25 mouse cellular contexts compared by ENCODE assay signal in the genomic region with DNA sequence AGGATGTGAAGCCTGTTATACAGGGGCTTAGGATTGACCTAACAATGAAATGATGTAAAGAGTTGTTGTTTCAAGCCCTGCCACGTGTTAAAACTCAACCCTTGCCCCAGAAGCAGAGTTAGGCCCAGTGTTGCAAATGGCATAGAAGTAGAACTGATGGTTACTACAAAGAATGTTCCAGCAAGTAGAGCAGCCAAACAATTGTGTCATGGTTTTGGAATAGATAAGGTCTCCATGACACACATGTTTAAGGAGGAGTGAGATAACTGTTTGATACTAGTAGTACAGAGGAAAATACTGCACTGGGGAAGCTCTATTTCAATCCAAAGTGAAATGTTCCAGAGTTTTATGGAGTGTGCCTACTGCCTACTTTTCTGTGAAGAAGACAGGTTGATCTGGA. TPM values are rescaled to one million over a fixed set of nuclear protein-coding genes. Genes with fewer than 3 reads are reported as not detected.
A peak's percentile ranks its signal among the peaks of the same experiment; 100 is the strongest.
DNase-seq lines count a peak whose midpoint lies in the region; ATAC-seq and TF ChIP-seq lines count a peak whose summit lies in the region.
"Had no signal": no experiment of that assay in that cellular context is flagged by ENCODE, and none has a peak within 500 bp of the region (broad histone marks: within the 10 kb centered on the region; RNA-seq: fewer than 3 reads in every experiment).

No protein-coding gene starts in this region.

- no peak overlapping the region for H3K9ac ChIP-seq in heart, adult 2 months (ENCODE audit: low read depth, low read length)
- no peak overlapping the region for H3K9ac ChIP-seq in kidney, postnatal 0 days (ENCODE audit: low read depth, low read length)
- no peak overlapping the region for H3K9ac ChIP-seq in MEL (ENCODE audit: control insufficient read depth, low read depth, low read length, poor library complexity, severe bottlenecking)
- no peak overlapping the region for H3K9ac ChIP-seq in hindbrain, embryonic 16.5 days (ENCODE audit: low read depth, low read length)
- H3K9ac ChIP-seq: embryonic facial prominence, embryonic 12.5 days; forebrain, embryonic 15.5 days; heart, embryonic 12.5 days; hindbrain, embryonic 13.5 days had no signal

- 3% methylated on average over 1 of the region's 1 CpGs for WGBS in heart, adult 2 months
- WGBS in kidney, postnatal 0 days: 27% methylated on average over 1 of the region's 1 CpGs
- WGBS in hindbrain, embryonic 16.5 days: 38% methylated on average over 1 of the region's 1 CpGs
- 63% methylated on average over 1 of the region's 1 CpGs for WGBS in thymus, adult 2 months

- TF ChIP-seq POLR2A in heart, adult 2 months (IDR thresholded peaks at IDR 0.05; ENCODE audit: insufficient read depth, low read depth, low read length): no peak
- TF ChIP-seq POLR2A in MEL (IDR thresholded peaks at IDR 0.05; ENCODE audit: control insufficient read depth in 1 of 2, insufficient read depth in 1 of 2, low read depth in 1 of 2, low read length in 2 of 2, poor library complexity in 1 of 2): no peak
- no peak for TF ChIP-seq POLR2A in thymus, adult 2 months (IDR thresholded peaks at IDR 0.05; ENCODE audit: control insufficient read depth, extremely low read depth, insufficient read depth, low read length, poor library complexity)

- TF ChIP-seq EP300 in heart, adult 2 months (IDR thresholded peaks at IDR 0.05; ENCODE audit: insufficient read depth, low read depth, low read length): no peak
- TF ChIP-seq EP300 in MEL (IDR thresholded peaks at IDR 0.05; ENCODE audit: low read depth in 1 of 2, low read length in 2 of 2): peak; percentile 8 to 37; a peak in 2 of 4 replicates

- H3K27ac ChIP-seq in heart, adult 2 months: peak overlapping the region; percentile 52
- H3K27ac ChIP-seq in kidney, postnatal 0 days: no peak overlapping the region
- H3K27ac ChIP-seq in MEL (ENCODE audit: control insufficient read depth, low read depth, low read length): no peak overlapping the region
- no peak overlapping the region for H3K27ac ChIP-seq in hindbrain, embryonic 16.5 days (ENCODE audit: low read depth, low read length)
- no peak overlapping the region for H3K27ac ChIP-seq in thymus, adult 2 months (ENCODE audit: control insufficient read depth, insufficient read depth, low read length)
- H3K27ac ChIP-seq: embryonic facial prominence, embryonic 12.5 days; forebrain, embryonic 15.5 days; hindbrain, embryonic 13.5 days had no signal

- no peak for TF ChIP-seq CTCF in heart, adult 2 months (IDR thresholded peaks at IDR 0.05)
- no peak for TF ChIP-seq CTCF in kidney, postnatal 0 days (IDR thresholded peaks at IDR 0.05; ENCODE audit: low read depth)
- no peak for TF ChIP-seq CTCF in MEL (IDR thresholded peaks at IDR 0.05 in 2 of 3, conservative IDR thresholded peaks at IDR 0.05 in 1 of 3; ENCODE audit: control insufficient read depth in 1 of 3, insufficient read depth in 1 of 3, low read depth in 2 of 3, low read length in 3 of 3, poor library complexity in 1 of 3, severe bottlenecking in 1 of 3)
- TF ChIP-seq CTCF in thymus, adult 2 months (IDR thresholded peaks at IDR 0.05; ENCODE audit: borderline replicate concordance, control insufficient read depth, extremely low read depth, insufficient read depth, low read length, poor library complexity): no peak

- DNase-seq in heart, adult 2 months: no peak
- no peak for DNase-seq in heart, postnatal 14 days
- DNase-seq in kidney, postnatal 0 days (ENCODE audit: low spot score): peak; percentile 23
- DNase-seq in kidney, postnatal 10 days: no peak
- DNase-seq in MEL (ENCODE audit: low read depth, low spot score): no peak
- DNase-seq in adipocyte (ENCODE audit: low spot score): peak; percentile 71
- no peak for DNase-seq in thymus, adult 2 months
- DNase-seq: adrenal gland, postnatal 10 days; cerebellum, adult 11-12 months; cerebellum, adult 9-10 months; cerebellum, postnatal 25 days; gastrocnemius, postnatal 36 days had no signal

- H3K36me3 ChIP-seq in heart, adult 2 months (ENCODE audit: control insufficient read depth, insufficient read depth, low read length): peaks cover 18% of the 10 kb centered on the region
- H3K36me3 ChIP-seq in kidney, postnatal 0 days (ENCODE audit: insufficient read depth, low read length): no peaks in the 10 kb centered on the region
- H3K36me3 ChIP-seq in MEL (ENCODE audit: control insufficient read depth in 1 of 2, insufficient read depth in 2 of 2, low read length in 2 of 2): peaks cover 0 to 6% of the 10 kb centered on the region in 2 experiments; a peak in 2 of 4 replicates
- no peaks in the 10 kb centered on the region for H3K36me3 ChIP-seq in hindbrain, embryonic 16.5 days (ENCODE audit: control insufficient read depth, insufficient read depth, low read length)
- H3K36me3 ChIP-seq in thymus, adult 2 months (ENCODE audit: control insufficient read depth, insufficient read depth, low read length): no peaks in the 10 kb centered on the region
- H3K36me3 ChIP-seq: embryonic facial prominence, embryonic 12.5 days; forebrain, embryonic 15.5 days; heart, embryonic 12.5 days; hindbrain, embryonic 13.5 days had no signal

- H3K4me1 ChIP-seq in heart, adult 2 months (ENCODE audit: control insufficient read depth, insufficient read depth, low read length): peaks cover 2% of the 10 kb centered on the region
- H3K4me1 ChIP-seq in kidney, postnatal 0 days (replicated peaks; ENCODE audit: insufficient read depth, low read length): no peaks in the 10 kb centered on the region
- H3K4me1 ChIP-seq in MEL (ENCODE audit: control insufficient read depth in 1 of 2, insufficient read depth in 2 of 2, low read length in 2 of 2): peaks cover 0 to 4% of the 10 kb centered on the region in 2 experiments; a peak in 1 of 4 replicates
- H3K4me1 ChIP-seq in hindbrain, embryonic 16.5 days (ENCODE audit: control insufficient read depth, insufficient read depth, low read depth, low read length): no peaks in the 10 kb centered on the region
- H3K4me1 ChIP-seq in thymus, adult 2 months (replicated peaks; ENCODE audit: control insufficient read depth, insufficient read depth, low read length): no peaks in the 10 kb centered on the region
- H3K4me1 ChIP-seq: embryonic facial prominence, embryonic 12.5 days; forebrain, embryonic 15.5 days; hindbrain, embryonic 13.5 days had no signal

- TF ChIP-seq RAD21 in MEL (IDR thresholded peaks at IDR 0.05; ENCODE audit: low read depth, low read length): no peak

- H3K27me3 ChIP-seq in heart, adult 2 months (ENCODE audit: control insufficient read depth, insufficient read depth, low read length): no peaks in the 10 kb centered on the region
- no peaks in the 10 kb centered on the region for H3K27me3 ChIP-seq in kidney, postnatal 0 days (ENCODE audit: insufficient read depth, low read length)
- H3K27me3 ChIP-seq in MEL (ENCODE audit: control insufficient read depth in 1 of 2, insufficient read depth in 2 of 2, low read length in 2 of 2): peaks cover 3 to 5% of the 10 kb centered on the region in 2 experiments
- H3K27me3 ChIP-seq in hindbrain, embryonic 16.5 days (replicated peaks; ENCODE audit: control insufficient read depth, insufficient read depth, low read length): no peaks in the 10 kb centered on the region
- no peaks in the 10 kb centered on the region for H3K27me3 ChIP-seq in thymus, adult 2 months (ENCODE audit: control insufficient read depth, insufficient read depth, low read length)
- H3K27me3 ChIP-seq: embryonic facial prominence, embryonic 12.5 days; forebrain, embryonic 15.5 days; heart, embryonic 12.5 days; hindbrain, embryonic 13.5 days had no signal

- intact Hi-C loops in heart, adult 2 months (cut with DNase I): no loop called here
- intact Hi-C loops in heart, postnatal 14 days (cut with DNase I): no loop called here

- no peaks in the 10 kb centered on the region for H3K79me2 ChIP-seq in heart, adult 2 months (replicated peaks; ENCODE audit: control insufficient read depth, insufficient read depth, low read length)
- H3K79me2 ChIP-seq in MEL (ENCODE audit: control insufficient read depth, insufficient read depth, low read length, poor library complexity): no peaks in the 10 kb centered on the region

- no peak for ATAC-seq in kidney, postnatal 0 days (replicated peaks; ENCODE audit: low FRiP score, low read depth)
- ATAC-seq in hindbrain, embryonic 16.5 days: no peak
- ATAC-seq: forebrain, embryonic 15.5 days; intestine, embryonic 16.5 days had no signal

- H3K4me2 ChIP-seq in kidney, postnatal 0 days (ENCODE audit: low read length): no peak overlapping the region
- H3K4me2 ChIP-seq in hindbrain, embryonic 16.5 days (ENCODE audit: low read length): no peak overlapping the region
- H3K4me2 ChIP-seq: embryonic facial prominence, embryonic 12.5 days; forebrain, embryonic 15.5 days; heart, embryonic 12.5 days; hindbrain, embryonic 13.5 days had no signal

- H3K9me3 ChIP-seq in kidney, postnatal 0 days (replicated peaks; ENCODE audit: low read length): no peaks in the 10 kb centered on the region
- H3K9me3 ChIP-seq in MEL (replicated peaks; ENCODE audit: insufficient read depth, low read length): no peaks in the 10 kb centered on the region
- H3K9me3 ChIP-seq in hindbrain, embryonic 16.5 days (ENCODE audit: control insufficient read depth, low read length): no peaks in the 10 kb centered on the region
- H3K9me3 ChIP-seq: embryonic facial prominence, embryonic 12.5 days; forebrain, embryonic 15.5 days; heart, embryonic 12.5 days; hindbrain, embryonic 13.5 days had no signal

- H3K4me3 ChIP-seq in heart, adult 2 months: no peak overlapping the region
- H3K4me3 ChIP-seq in kidney, postnatal 0 days (replicated peaks; ENCODE audit: low read depth, low read length): no peak overlapping the region
- no peak overlapping the region for H3K4me3 ChIP-seq in MEL (ENCODE audit: control insufficient read depth in 1 of 2, insufficient read depth in 1 of 2, low read depth in 2 of 2, low read length in 2 of 2)
- H3K4me3 ChIP-seq in hindbrain, embryonic 16.5 days (ENCODE audit: low read length): no peak overlapping the region
- no peak overlapping the region for H3K4me3 ChIP-seq in thymus, adult 2 months (ENCODE audit: control insufficient read depth, insufficient read depth, low read length)
- H3K4me3 ChIP-seq: embryonic facial prominence, embryonic 12.5 days; forebrain, embryonic 15.5 days; heart, embryonic 12.5 days; hindbrain, embryonic 13.5 days had no signal

RNA-seq across cellular contexts. Expression of gene Prkab2, which starts 9.5 kb away (rescaled TPM):
- 10 to 100 TPM; 20.2 to 20.6 TPM for total RNA-seq in heart, adult 2 months (2021)
- polyA plus RNA-seq in heart, adult 2 months (2012; rRNA removed): 21.6 and 45.2 TPM in 2 replicates
- total RNA-seq in heart, postnatal 14 days (2021): 10 to 100 TPM; 17.3 to 19.6 TPM
- 4.1 and 4.7 TPM in 2 replicates for polyA plus RNA-seq in kidney, postnatal 0 days (2015; fragmentation: Nextera tagmentation; extraction: Ambion mirVana)
- 2.5 and 3.3 TPM in 2 replicates for total RNA-seq in MEL (2012; rRNA removed)
- 1 to 10 TPM in 1 of 2 experiments, not detected in 1; 7.0 TPM for polyA plus RNA-seq in MEL (2012; ENCODE audit: insufficient read depth in 1 of 2, insufficient read length in 2 of 2, low read depth in 1 of 2, low replicate concordance in 2 of 2, missing spikeins in 1 of 2)
- polyA plus RNA-seq in hindbrain, embryonic 16.5 days (2015; fragmentation: Nextera tagmentation; extraction: Ambion mirVana): 17.5 and 18.7 TPM in 2 replicates
- polyA plus RNA-seq in thymus, adult 2 months (2012; rRNA removed): 6.2 and 8.0 TPM in 2 replicates

RNA-seq across cellular contexts. Expression of gene Fmo5, which starts 19.9 kb away (rescaled TPM):
- 10 to 100 TPM; 13.6 to 15.0 TPM for total RNA-seq in heart, adult 2 months (2021)
- 7.4 and 12.7 TPM in 2 replicates for polyA plus RNA-seq in heart, adult 2 months (2012; rRNA removed)
- total RNA-seq in heart, postnatal 14 days (2021): 1 to 10 TPM; 8.0 to 9.6 TPM
- 9.1 and 12.6 TPM in 2 replicates for polyA plus RNA-seq in kidney, postnatal 0 days (2015; fragmentation: Nextera tagmentation; extraction: Ambion mirVana)
- 0.12 and 0.16 TPM in 2 replicates for total RNA-seq in MEL (2012; rRNA removed)
- polyA plus RNA-seq in MEL (2012; ENCODE audit: insufficient read depth in 1 of 2, insufficient read length in 2 of 2, low read depth in 1 of 2, low replicate concordance in 2 of 2, missing spikeins in 1 of 2): under 1 TPM in 1 of 2 experiments, not detected in 1; 0.39 TPM
- 1.1 TPM in 2 replicates for polyA plus RNA-seq in hindbrain, embryonic 16.5 days (2015; fragmentation: Nextera tagmentation; extraction: Ambion mirVana)
- polyA plus RNA-seq in thymus, adult 2 months (2012; rRNA removed): 4.6 and 5.8 TPM in 2 replicates

RNA-seq across cellular contexts. Expression of gene Gm17651, which starts 26.0 kb away (rescaled TPM):
- total RNA-seq in heart, adult 2 months (2021): not detected
- polyA plus RNA-seq in heart, adult 2 months (2012; rRNA removed): not detected in 2 replicates
- not detected for total RNA-seq in heart, postnatal 14 days (2021)
- polyA plus RNA-seq in kidney, postnatal 0 days (2015; fragmentation: Nextera tagmentation; extraction: Ambion mirVana): not detected in 2 replicates
- total RNA-seq in MEL (2012; rRNA removed): not detected in 2 replicates
- polyA plus RNA-seq in MEL (2012; ENCODE audit: insufficient read depth in 1 of 2, insufficient read length in 2 of 2, low read depth in 1 of 2, low replicate concordance in 2 of 2, missing spikeins in 1 of 2): not detected
- not detected in 2 replicates for polyA plus RNA-seq in hindbrain, embryonic 16.5 days (2015; fragmentation: Nextera tagmentation; extraction: Ambion mirVana)
- polyA plus RNA-seq in thymus, adult 2 months (2012; rRNA removed): not detected in 2 replicates
- total RNA-seq: adrenal gland, postnatal 10 days; adrenal gland, postnatal 4 days; ES-E14; gastrocnemius, postnatal 36 days; hematopoietic stem cell, adult 5-6 weeks had no signal
- polyA plus RNA-seq: brain, embryonic 14.5 days; cortical plate, adult 2 months; embryonic facial prominence, embryonic 12.5 days; forebrain, embryonic 11.5 days; forebrain, embryonic 15.5 days; heart, embryonic 12.5 days; heart, embryonic 16.5 days; hindbrain, embryonic 13.5 days; intestine, embryonic 16.5 days had no signal

RNA-seq across cellular contexts. Expression of gene Chd1l, which starts 38.5 kb away (rescaled TPM):
- 10 to 100 TPM in 1 of 2 experiments, 1 to 10 TPM in 1; 9.8 to 10.5 TPM for total RNA-seq in heart, adult 2 months (2021)
- polyA plus RNA-seq in heart, adult 2 months (2012; rRNA removed): 4.6 and 7.7 TPM in 2 replicates
- total RNA-seq in heart, postnatal 14 days (2021): 10 to 100 TPM in 1 of 2 experiments, 1 to 10 TPM in 1; 9.3 to 10.1 TPM
- 15.1 and 16.4 TPM in 2 replicates for polyA plus RNA-seq in kidney, postnatal 0 days (2015; fragmentation: Nextera tagmentation; extraction: Ambion mirVana)
- total RNA-seq in MEL (2012; rRNA removed): 54.5 and 59.1 TPM in 2 replicates
- polyA plus RNA-seq in MEL (2012; ENCODE audit: insufficient read depth in 1 of 2, insufficient read length in 2 of 2, low read depth in 1 of 2, low replicate concordance in 2 of 2, missing spikeins in 1 of 2): 10 to 100 TPM in 1 of 2 experiments, not detected in 1; 70.5 TPM
- 5.8 and 6.3 TPM in 2 replicates for polyA plus RNA-seq in hindbrain, embryonic 16.5 days (2015; fragmentation: Nextera tagmentation; extraction: Ambion mirVana)
- 11.5 and 11.9 TPM in 2 replicates for polyA plus RNA-seq in thymus, adult 2 months (2012; rRNA removed)

Comparison
In these comparisons a context has a peak if more than half of its experiments do, and no peak if none do; other contexts are left out.
1. DNase-seq: peak in kidney, postnatal 0 days (single experiment) and adipocyte (single experiment); none in heart, adult 2 months (0 of 2), heart, postnatal 14 days (0 of 2), kidney, postnatal 10 days (single experiment), MEL (single experiment) and thymus, adult 2 months (single experiment).